Mouse (Mus musculus): ENCODE measurements around the gene Lyst.
"Not testable (repeated sequence)": the region's sequence is repeated elsewhere in the genome, so short reads cannot be mapped to it uniquely, and the experiment has no call there.

Lyst gene

DNA sequence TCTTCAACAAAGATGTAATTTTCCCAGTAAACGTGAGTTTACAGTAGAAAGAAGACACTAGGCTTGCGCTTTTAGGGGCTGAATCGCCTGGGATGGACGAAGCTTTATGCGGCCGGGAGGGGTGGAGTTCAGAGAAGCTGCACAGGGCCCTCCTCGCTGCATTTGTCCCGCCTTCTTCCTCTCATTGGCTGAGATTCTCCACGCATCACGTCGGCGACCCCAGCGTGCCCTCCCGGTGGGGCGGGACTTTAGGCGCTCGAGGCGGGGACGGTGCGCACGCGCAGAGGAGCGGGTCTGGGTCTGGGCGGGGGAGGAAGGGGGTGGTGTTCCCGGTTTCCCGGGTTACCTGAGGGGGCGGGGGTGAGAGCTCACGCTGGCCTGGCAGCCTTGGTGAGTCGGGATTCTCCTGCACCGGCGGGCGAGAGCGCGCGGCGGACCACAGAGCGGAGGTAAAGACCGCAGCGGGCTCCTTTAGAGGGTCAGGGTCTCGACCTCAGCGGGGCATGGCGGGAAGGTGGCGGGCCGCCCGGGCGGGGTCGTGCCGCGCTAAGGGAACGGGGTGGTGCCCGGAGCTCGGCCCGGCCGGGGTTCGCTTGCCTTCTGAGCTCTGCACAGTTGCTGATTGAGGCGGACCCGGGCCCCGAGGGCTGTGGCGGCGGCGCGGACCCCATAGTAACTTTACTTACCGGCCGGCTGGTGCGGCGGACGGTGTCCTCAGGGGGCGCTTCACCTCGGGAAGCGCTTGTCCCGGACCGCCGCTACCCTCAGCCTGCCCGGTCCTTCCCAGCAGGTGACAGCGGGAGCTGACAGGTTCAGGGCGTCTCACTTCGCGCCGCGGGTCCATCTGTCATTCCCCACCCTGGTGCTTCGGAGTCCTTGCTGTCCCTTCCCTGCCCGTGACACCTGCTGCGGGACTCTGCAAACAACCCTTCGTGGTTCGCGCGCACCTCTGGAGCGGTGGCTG, at the start of gene Lyst:
TSS of gene Lyst (plus strand) at position 350 of the 964 bp plus-strand sequence.
- DNase-seq (ENCODE audit: low read depth, low spot score) = peak; percentile 91

DNA sequence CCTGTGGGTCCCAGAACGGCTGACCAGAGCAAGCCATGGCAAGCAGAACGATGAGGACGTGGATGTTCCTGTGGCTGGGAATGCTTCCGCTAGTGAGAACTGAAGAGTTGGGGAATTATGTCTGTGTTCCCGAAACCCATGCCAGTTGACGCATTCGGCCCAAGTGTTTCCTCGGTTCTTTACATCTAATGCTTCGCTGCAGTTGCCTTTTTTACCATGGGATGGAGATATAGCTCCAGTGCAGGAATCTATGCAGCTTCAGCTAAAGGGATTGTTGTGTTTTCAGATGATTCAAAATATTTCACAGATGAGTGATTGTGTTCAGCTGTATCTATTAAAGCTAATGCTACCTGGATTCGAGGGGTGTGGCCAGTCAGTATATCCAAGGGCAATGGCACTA, 47.1 kb upstream of the Lyst start:
- DNase-seq (ENCODE audit: low read depth, low spot score) = not testable (repeated sequence)

DNA sequence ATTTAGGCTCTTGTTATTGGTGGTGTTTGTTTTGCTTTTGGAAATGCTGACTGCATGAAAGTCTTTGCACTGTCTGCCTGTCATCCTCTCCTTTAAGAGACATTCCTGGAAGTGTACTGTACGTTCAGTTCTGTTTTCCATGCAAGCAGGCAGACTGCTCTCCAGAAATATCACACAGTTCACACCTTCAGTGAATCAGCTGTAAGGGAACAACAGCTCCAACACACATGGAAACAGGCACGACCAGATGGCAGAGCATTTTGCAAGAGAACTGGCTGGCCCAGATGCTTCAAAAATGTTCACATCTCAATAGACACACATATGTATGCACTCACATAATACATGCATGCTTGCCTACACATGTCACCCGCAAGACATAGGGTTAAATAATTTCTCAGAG, 43.4 kb upstream of the Lyst start:
- peak; percentile 32 for DNase-seq (ENCODE audit: low read depth, low spot score)

GRCm38 (mm10) chr13:13547889-13548288, 42.3 kb upstream of the Lyst start:
- no peak for DNase-seq (ENCODE audit: low read depth, low spot score)

GRCm38 (mm10) chr13:13548431-13549190, 41.6 kb upstream of the Lyst start:
- DNase-seq (ENCODE audit: low read depth, low spot score) = no peak

DNA sequence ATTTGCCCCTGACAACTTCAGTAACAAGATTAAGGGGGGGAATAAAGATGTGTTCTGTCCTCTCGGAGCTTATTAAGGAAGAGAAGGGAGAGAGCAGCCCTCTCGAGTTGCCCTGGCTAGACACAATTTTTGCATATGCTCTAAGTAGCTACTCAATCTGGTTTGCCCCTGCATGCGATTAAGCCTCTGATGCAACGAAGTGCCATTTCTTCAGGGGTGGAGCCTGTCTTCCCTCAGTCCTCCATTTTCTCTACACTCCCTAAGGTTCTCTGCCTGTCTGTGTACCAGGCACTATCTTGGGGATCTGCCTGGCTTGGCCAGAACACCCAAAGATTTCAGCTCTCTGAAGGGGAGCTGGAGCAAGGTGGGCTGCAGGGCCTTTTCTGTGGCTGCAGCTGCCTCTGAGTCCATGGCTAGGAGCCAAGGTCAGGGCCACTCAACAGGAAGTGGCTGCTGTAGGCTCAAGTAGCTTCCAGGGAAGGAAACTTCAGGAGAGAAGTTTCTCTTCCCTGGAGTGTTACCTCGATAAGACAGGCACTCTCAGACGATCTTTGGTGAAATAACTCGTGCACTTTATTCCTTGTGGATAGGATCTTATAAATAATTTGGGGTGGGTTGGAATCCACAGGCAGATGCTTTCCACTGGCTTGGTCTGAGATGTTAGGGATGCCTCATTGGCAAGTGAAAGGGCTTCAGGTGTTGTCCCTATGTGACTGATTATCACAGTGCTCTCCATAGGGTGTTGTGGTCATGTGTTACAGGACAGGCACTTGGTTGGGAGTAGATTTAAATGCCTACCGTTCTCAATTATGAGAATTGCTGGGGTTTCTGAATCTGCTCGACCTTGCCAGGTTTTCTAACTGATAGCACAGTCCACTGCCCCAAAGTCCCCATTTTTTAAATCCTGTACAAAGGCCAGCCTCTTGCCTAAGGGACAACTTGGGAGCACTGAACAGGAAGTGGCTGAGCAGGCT, 40.2 kb upstream of the Lyst start:
- DNase-seq (ENCODE audit: low read depth, low spot score) = no peak

DNA sequence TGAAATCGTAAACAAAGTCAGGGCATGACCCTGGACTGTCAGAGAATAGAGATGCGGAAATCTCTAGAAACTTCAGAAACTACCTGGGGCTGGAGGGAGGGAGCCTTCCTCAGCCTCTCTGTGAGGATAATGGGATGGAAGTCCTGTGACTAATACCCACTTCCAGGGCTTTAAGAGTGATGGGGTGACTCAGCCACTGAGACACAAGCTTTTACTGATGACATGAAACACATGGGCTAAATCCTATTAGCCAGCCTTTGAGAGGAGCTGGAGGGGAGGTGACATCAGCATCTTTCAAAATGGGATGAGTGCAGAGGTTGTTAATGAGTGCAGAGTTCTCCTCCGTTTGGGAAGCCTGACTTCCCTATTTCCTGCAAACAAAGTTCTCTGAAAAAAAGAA, 38.2 kb upstream of the Lyst start:
- DNase-seq (ENCODE audit: low read depth, low spot score) = no peak

- no peak for DNase-seq (ENCODE audit: low read depth, low spot score)
Observed at GRCm38 (mm10) chr13:13553660-13554059, 36.5 kb upstream of the Lyst start.

GRCm38 (mm10) chr13:13555196-13555595, 35.0 kb upstream of the Lyst start:
- DNase-seq (ENCODE audit: low read depth, low spot score) = no peak

DNA sequence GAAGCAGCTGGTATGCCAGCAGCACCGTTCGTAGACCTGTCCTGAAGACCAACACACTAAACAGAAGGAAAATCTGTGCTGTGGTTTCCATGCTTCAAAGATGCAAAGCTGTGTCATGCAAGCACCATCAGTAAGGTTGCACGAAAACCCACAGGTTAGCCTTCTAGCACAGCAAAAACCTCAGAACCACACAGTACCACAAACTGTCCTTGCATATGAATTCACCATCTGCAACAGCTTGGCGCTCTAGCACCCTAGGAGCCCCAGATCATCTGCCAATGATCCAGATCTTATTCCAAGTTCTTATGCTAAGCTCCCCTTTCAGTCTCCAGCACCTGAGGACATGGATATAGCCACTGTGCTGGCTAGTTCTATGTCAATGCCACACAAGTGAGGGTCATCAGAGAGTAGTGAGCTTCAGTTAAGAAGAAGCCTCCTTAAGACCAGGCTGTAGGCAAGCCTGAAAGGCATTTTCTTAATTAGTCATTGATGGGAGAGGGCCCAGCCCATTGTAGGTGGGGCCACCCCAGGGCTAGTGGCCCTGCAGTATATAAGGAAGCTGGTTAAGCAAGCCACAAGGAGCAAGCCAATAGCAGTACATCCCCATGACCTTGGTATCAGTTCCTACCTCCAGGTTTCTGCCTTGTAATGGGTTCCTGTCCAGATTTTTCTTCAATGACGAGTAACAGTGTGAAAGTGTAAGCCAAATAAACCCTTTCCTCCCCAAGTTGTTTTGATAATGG, 33.0 kb upstream of the Lyst start:
- DNase-seq (ENCODE audit: low read depth, low spot score) = no peak

DNA sequence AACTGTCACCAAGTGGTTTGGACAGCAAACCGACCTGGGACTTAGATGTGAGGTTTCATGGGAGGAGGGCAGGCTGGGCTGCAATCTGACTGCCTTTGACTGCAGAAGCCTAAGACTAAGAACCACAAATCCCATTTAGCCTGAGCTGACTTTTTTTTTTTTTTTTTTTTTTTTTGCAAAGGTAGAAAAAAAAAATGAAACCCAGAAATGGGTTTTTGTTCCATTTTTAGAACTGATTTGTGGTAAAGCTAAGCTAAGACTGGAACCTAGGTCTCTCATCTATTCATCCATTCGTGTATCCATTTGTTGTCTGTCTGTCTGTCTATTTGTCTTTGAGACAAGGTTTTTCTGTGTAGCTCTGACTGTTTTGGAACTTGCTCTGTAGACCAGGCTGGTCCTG, 31.9 kb upstream of the Lyst start:
- DNase-seq (ENCODE audit: low read depth, low spot score) = no peak

DNA sequence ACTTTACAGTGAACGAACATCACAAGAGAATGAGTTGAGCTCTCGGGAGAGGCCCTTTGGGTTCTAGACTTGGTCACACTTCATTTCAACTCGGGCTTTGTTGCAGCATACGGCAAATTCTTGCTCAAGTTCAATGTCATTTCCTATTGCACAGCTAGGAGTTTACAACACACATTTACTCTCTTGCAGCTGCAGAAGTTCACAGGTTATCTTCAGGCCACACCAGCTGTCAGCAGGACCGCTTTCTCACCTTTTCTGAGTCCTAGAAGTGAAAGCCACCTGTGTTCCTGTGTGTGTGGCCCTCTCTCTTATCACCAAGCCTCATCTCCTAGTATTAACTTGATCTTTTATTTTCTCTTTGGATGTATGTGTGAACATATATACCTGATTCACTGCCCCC, 31.3 kb upstream of the Lyst start:
- DNase-seq (ENCODE audit: low read depth, low spot score) = no peak

DNA sequence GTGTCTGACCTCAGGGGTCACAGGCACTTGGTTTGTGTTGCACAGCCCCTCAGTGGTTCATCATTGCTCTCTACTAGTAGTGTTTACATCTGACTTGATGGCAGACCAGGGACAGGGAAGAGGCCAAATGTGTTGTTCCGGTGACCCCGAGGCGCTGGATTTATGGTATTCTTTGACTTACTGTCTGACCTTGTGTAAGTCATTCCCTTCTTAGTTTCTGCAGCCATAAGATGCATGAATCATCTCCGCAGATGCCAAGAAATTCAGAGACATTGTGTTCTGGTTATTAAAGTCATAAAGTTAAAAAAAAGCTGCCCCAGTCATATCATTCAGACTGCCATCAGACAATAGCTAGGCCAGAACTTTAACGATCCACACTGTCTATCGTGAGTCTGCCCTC, 27.6 kb upstream of the Lyst start:
- no peak for DNase-seq (ENCODE audit: low read depth, low spot score)

DNA sequence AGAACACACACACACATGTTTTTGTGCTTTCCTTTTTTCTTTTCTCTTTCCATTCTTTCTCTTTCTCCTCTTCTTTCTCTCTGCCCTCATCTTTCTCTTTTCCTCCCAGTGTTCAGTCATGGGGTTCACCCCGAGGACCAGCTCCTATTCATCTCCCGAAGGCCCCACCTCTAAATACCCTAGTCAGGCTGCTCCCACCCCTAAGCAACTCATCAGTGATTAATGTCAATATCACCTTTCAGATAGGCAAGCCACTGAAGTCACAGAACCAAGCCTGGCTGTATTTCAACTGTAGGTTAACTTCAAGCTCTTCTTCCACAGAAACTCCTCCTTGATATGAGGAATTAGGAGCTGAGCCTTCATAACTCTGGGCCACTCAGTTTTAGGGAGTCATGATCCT, 26.1 kb upstream of the Lyst start:
- DNase-seq (ENCODE audit: low read depth, low spot score) = no peak

DNA sequence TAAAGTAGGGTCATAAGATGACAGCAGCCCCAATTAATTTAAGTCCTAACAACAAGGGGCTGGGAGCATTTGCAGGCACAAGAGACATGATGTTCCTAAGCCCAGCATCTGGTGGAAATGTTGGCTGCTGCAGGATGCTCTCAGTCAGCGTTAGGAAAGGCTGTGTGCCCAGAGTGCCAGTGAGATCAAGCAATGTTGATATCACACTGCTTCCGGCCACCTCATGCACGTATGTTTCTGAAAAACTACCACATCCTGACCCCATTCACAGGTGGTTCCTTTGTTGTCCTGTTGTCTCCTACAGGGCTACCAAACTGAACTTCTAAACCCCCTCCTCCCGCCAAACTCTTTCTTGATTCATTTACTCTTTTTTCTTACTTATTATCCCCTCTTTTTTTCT, 25.7 kb upstream of the Lyst start:
- DNase-seq (ENCODE audit: low read depth, low spot score) = no peak

DNA sequence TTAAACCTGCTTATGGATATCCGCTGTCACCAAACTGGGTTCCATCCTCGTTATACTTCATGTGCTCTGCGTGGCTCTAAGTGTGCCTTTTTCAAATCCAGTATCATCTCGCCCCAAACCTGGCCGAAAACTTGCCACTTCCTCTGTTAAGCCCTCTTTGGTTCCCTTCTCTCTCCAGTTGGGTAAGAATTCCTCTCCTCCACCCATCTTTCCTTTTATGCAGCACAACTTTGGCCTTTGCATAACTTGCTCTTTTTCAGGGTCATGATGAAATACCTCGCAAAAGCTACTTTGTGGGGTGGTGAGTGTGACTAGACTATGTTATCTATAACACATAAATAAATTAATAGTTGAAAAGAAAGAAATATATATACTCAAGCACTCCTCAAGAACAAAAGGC, 22.6 kb upstream of the Lyst start:
- DNase-seq (ENCODE audit: low read depth, low spot score) = no peak

DNA sequence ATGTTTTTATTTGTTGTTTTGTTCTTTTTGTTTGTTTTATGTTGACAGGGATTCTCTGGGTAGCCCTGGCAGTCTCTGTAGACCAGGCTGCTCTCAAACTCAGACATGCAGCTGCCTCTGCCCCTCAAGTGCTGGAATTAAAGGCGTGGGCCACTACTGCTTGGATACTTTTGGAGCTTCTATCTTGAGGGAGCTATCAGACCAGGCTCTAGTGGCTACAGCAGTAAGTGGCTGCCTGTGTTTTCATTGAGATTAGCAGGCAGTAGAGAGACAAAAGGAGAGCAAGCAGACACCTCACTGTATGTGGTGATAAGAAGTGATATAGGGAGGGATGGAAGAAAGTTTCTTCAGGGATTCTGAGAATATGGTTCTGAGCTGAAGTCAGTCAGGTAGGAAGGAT, 21.4 kb upstream of the Lyst start:
- DNase-seq (ENCODE audit: low read depth, low spot score) = no peak

GRCm38 (mm10) chr13:13569603-13570002, 20.6 kb upstream of the Lyst start:
- DNase-seq (ENCODE audit: low read depth, low spot score) = no peak

GRCm38 (mm10) chr13:13572060-13572835, 17.9 kb upstream of the Lyst start:
- no peak for DNase-seq (ENCODE audit: low read depth, low spot score)

GRCm38 (mm10) chr13:13572941-13573340, 17.3 kb upstream of the Lyst start:
- DNase-seq (ENCODE audit: low read depth, low spot score) = no peak

Measured in brain, embryonic 18.5 days (tissue).